Mouse (Mus musculus) heart, adult 2 months (tissue): ENCODE results near the gene Suz12.

Experiments used
- CTCF ChIP-seq: fragments of 200-600 bp; IDR thresholded peaks from 2 replicates; pipeline ENCODE4 v1.8.1; 2022; ENCODE audit warnings: antibody characterized with exemption, mild to moderate bottlenecking, moderate library complexity
- EP300 ChIP-seq: fragments of 200-500 bp; IDR thresholded peaks from 2 replicates; pipeline ENCODE4 v1.6.1; 2011; ENCODE audit warnings: low read depth, low read length, control low read depth; ENCODE audit not compliant: insufficient read depth
- POLR2A ChIP-seq: fragments of 200-500 bp; IDR thresholded peaks from 2 replicates; pipeline ENCODE4 v1.6.1; 2011; ENCODE audit warnings: mild to moderate bottlenecking, low read depth, low read length, control low read depth; ENCODE audit not compliant: insufficient read depth

DNA sequence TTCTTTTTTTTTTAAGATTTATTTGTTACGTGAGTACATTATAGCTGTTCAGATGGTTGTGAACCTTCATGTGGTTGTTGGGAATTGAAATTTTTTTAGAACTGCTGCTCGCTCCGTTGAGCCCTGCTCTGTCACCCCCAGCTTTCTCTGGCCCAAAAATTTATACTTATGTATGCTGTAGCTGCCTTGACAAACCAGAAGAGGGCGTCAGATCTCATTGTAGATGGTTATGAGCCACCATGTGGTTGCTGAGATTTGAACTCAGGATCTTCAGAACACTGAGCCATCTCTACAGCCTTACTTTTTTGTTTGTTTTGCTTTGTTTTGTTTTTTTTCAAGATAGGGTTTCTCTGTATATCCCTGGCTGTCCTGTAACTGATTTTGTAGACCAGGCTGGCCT, 28.4 kb downstream of the Suz12 start:
- TF ChIP-seq CTCF (0 out of 2 replicates have a peak, but pooled peaks have one; percentile 19), POLR2A (no peak), EP300 (no peak)
